Mouse (Mus musculus) cerebellum, adult 11 months (tissue): ENCODE measurements at regions not wholly inside any gene's neighbourhood (a gene's known extent, or its start where the extent isn't known, plus 50 kb on each side); places are given as distances from the start of the nearest gene placed in this dataset.

Experiments
- DNase-seq: peaks from one replicate; pipeline ENCODE4 v3.0.0; 2022

- DNase-seq, result no peak
These were observed 141.1 kb upstream of the Fndc3a start for GRCm38 (mm10) chr14:72850884-72851283.

- no peak for DNase-seq
These were observed 138.6 kb upstream of the Fndc3a start for GRCm38 (mm10) chr14:72848271-72848955.

- no peak for DNase-seq
These were observed 137.7 kb upstream of the Fndc3a start for GRCm38 (mm10) chr14:72847466-72847865.

- DNase-seq, result no peak
These were observed 136.0 kb upstream of the Fndc3a start for GRCm38 (mm10) chr14:72845621-72846440.

GRCm38 (mm10) chr14:72844753-72845369 lies 135.1 kb upstream of the Fndc3a start:
- DNase-seq, result no peak

DNA sequence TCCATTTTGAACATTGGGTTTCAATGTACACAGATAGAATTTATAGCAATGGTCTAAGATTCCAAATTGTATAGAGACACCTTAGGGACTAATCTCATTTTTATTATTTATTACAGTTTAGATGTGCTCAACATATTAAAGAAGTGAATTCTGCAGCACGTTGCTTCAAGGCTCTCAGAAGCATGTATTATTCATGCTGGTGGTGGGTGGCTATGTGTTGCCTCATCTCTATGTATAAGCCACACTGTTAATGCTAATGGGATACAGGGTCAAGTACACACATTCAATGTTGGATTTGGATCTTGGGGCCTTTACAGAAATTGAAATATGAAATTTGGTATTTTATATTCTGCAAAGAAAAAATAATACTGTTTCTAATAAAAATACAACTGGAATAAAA lies 131.9 kb upstream of the Fndc3a start:
- no peak for DNase-seq

GRCm38 (mm10) chr14:72835158-72835557 lies 125.4 kb upstream of the Fndc3a start:
- DNase-seq, result no peak

DNA sequence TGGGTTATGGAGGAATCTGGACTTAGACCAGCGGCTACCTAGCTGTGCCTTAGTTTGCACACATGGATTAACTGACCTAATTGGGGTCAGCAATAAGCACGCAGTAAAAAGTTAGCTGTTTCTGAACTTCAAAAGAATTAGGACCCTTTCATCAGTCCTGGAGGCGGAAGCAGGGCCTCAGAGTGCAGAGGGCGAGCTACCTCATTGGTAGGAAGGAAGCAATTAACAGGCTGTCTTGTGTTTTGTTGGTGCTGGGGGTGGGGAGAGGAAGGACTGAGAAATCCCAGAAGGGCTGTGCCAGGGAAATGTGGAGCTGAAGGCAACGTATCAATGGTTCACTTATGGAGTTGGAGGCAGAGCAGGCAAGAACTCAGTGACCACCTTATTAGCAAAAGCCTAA lies 119.5 kb upstream of the Fndc3a start:
- no peak for DNase-seq

- no peak for DNase-seq
These were observed 115.7 kb upstream of the Fndc3a start for GRCm38 (mm10) chr14:72825549-72825948.

DNA sequence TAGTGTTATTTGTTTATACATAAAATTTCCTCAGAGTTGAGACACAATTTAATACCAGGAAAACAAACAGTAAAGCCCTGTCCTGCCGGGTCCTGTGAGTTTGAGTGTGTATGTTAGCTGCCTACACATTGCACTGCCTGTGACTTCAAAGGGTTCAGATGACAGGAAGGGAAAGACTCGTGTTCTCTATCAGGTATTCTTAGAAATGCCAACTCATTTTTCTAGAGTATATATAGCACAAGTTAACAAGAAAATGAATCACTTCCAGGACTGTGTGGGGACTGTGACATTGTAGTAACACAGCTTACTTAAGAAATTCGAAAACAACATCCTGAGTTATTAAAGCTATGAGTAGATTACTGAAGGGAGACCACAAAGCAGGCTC lies 112.4 kb upstream of the Fndc3a start:
- no peak for DNase-seq

GRCm38 (mm10) chr14:72821517-72822230 lies 111.9 kb upstream of the Fndc3a start:
- no peak for DNase-seq

GRCm38 (mm10) chr14:72819037-72819436 lies 109.2 kb upstream of the Fndc3a start:
- no peak for DNase-seq

DNA sequence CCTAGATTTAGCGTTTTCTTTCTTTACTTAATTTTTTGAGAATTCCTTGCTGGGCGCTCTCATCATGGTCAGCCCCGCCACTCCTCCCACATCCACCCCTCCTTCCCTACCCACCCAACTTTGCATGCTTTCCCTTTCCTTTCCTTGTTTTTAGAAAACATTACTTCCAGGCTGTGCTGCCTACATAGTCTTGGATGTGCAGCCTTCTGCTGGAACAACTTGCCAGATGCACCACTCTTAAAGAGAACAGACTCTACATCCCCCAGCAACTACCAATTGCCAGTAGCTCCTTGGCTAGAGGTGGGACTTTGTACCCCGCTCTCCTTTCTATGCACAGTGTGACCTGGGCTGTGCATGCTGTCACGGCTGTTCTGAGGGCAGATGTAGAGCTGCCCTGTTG lies 108.0 kb upstream of the Fndc3a start:
- DNase-seq, result no peak

GRCm38 (mm10) chr14:72816847-72817246 lies 107.0 kb upstream of the Fndc3a start:
- no peak for DNase-seq

DNA sequence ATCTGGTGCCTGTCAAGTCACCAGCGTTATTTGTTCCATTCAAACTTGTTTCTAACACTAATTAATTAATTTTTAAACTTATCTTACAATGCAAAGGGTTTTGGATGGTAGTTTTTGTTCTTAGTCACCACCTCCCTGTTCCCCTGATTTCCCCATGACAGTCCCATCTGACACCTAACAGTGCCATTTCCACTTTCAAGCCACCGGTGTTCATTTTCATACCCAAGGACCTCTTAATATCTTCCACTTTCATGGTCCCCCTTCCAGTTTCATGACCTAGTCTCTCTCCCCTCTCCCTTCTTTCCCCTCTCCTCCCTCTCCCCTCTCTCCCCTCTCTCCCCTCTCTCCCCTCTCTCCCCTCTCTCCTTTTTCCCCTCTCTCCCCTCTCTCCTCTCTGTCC lies 99.3 kb upstream of the Fndc3a start:
- DNase-seq, result no peak

DNA sequence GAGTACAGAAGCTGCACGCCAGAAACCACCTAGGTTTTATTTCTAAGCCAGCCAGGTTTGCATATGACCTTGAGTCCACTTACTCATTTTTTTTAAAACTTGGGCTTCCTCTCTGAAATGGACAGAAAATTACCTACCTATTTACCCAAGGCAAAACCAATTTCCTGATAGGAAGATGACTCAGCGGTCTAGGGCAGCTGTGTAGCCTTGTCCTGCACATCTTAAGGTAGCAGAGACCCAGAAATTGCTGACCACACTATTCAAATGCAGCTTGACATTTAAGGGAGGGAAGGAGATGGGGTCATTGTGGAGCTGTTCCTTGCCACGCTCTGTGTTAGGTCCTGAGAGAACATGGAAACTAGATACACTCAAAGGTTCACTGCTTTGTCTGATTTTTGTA lies 98.1 kb upstream of the Fndc3a start:
- DNase-seq, result no peak

- DNase-seq, result no peak
These were observed 97.5 kb upstream of the Fndc3a start for GRCm38 (mm10) chr14:72807286-72807685.

GRCm38 (mm10) chr14:72806598-72806997 lies 96.8 kb upstream of the Fndc3a start:
- no peak for DNase-seq

GRCm38 (mm10) chr14:72803579-72803978 lies 93.8 kb upstream of the Fndc3a start:
- no peak for DNase-seq

- no peak for DNase-seq
These were observed 80.9 kb upstream of the Fndc3a start for GRCm38 (mm10) chr14:72790654-72791053.

DNA sequence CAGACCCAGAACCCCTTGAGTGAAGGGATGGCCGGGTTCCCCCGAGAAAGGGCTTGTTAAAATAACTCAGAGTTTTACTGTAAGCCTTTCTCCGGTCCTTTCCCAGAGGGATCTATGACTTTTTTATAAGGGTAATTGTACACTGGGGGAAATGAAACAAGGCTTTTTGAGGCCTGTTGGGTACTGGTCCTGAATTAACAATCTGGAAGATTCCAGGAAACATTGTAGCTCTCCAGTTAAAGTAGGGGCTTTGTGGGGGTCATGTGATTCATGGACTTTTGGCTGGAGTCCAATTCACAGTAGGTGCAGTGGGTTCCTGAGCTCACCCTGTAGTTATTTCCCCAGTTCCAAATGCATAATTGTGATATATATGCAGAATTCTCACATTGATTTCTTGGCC lies 77.1 kb upstream of the Fndc3a start:
- DNase-seq, result no peak

GRCm38 (mm10) chr14:72783248-72783647 lies 73.4 kb upstream of the Fndc3a start:
- DNase-seq, result no peak

- no peak for DNase-seq
These were observed 69.6 kb upstream of the Fndc3a start for GRCm38 (mm10) chr14:72779446-72779845.
